Mouse (Mus musculus) cerebellum, adult 18-20 months (tissue): ENCODE data around the gene Gm14744.
"Not testable (repeated sequence)": the region's sequence is repeated elsewhere in the genome, so short reads cannot be mapped to it uniquely, and the experiment has no call there.

Experiments
- DNase-seq, 2 experiments: peaks; one replicate each; pipeline ENCODE4 v3.0.0; 2021

The Gm14744 gene

GRCm38 (mm10) chrX:77864458-77864857 is at the start of gene Gm14744:
TSS of gene Gm14744 (plus strand) at chrX:77864758.
- DNase-seq = not testable (repeated sequence)

- DNase-seq = no peak
Measured at GRCm38 (mm10) chrX:77853523-77853922, 11.0 kb upstream of the Gm14744 start, which contains the start of gene Pbsn. TSS of gene Pbsn (minus strand) at chrX:77853623.

DNA sequence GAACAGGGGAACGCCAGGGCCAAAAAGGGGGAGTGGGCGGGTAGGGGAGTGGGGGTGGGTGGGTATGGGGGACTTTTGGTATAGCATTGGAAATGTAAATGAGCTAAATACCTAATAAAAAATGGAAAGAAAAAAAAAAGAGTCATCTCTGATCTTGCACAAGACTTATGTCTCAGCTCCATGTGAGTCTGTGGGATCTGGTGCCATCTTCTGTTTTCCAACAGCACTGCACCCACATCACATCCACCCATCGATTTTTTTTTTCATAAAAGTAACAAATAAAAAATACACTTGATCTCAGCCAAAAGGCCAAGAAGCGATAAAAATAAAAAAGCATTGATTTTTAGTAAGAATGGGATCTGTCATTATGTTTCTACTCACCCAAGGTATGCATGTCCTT is 15.5 kb downstream of the Gm14744 start:
- DNase-seq = not testable (repeated sequence)
